Mouse (Mus musculus): ENCODE measurements at regions not wholly inside any gene's neighbourhood (a gene's known extent, or its start where the extent isn't known, plus 50 kb on each side); places are given as distances from the start of the nearest gene placed in this dataset.

DNA sequence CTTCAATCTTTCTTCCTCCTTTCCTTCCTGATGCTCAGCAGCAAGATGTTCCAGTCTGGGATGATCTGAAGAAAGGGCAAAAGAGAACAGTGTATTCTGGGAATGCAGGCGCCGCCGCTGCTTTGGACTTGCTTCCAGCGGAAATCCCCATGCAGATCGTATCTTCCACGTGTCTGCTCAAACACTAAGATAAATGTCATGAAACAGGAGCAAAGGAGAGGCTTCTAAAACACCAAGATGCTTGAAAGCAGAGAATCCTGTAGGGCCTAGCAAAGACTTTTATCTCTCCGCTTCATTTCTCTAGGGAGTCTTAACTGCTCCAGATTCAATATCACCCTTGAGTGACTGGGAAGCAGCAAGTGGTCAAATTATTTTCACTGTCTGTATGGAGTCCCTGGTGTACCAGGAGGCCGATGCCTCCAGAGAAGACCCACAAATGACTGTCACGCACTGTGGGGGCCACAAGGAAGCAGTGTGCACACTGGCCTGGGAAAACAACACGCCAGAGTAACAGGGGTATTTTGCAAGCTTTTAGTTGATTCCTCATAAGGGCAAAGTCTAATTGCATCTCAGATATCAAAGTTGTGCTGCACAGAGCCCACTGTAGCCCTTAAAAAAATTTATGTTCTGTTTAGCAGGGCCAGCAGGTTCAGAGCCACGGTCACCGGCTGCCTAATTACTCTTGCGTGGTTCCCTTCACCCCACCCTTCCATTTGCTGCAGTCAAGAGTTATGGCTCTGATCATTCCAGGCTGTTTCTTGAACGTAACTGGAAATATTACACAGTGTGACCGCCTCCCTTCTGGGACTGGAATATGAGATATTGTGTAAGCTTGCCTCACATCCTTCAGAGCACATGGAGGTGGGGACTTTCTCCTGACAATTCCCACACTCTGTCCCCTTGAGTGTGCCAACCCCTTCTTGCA is 161.7 kb downstream of the Gm10260 start:
- H3K27ac ChIP-seq, result no peak overlapping the region
- 57% methylated on average over 15 of the region's 15 CpGs for WGBS
- no peak overlapping the region for H3K4me3 ChIP-seq
- H3K9ac ChIP-seq, result no peak overlapping the region
- no peaks in the 10 kb centered on the region for H3K27me3 ChIP-seq (replicated peaks)
- H3K4me1 ChIP-seq, result peaks cover 24% of the 10 kb centered on the region
- 0 out of 2 replicates have a peak overlapping the region, but pooled peaks have one; percentile 5 for H3K4me2 ChIP-seq (replicated peaks)
- peaks cover 6% of the 10 kb centered on the region; the same call in 1 of the 2 replicates for H3K9me3 ChIP-seq
- H3K36me3 ChIP-seq, result no peaks in the 10 kb centered on the region
- ATAC-seq (ENCODE audit: low FRiP score, low read depth), result no peak

DNA sequence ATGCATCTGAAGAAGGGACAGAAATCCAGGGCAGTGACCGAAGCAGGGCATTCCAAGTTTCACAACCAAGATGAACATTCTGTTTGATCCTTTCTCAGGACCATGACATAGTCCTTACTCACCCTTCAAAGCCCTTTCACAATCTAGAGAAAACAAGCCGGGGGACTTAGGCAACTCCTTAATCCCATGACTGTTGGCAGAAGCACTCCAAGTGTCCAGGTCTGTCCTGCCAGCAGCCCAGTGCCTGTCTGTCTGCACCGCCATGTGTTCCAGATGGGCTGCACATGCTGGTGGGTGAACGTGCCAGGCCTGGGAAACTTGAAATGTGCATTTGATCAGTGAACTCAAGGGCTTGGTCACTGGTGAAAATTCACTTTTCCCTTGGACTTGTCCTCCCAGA is 165.6 kb downstream of the Gm10260 start:
- H3K27me3 ChIP-seq (replicated peaks), result no peaks in the 10 kb centered on the region
- 96% methylated on average over 4 of the region's 4 CpGs for WGBS
- H3K9me3 ChIP-seq, result peaks cover 6% of the 10 kb centered on the region; the same call in 1 of the 2 replicates
- no peak overlapping the region for H3K4me2 ChIP-seq (replicated peaks)
- H3K36me3 ChIP-seq, result no peaks in the 10 kb centered on the region
- H3K27ac ChIP-seq, result no peak overlapping the region
- H3K9ac ChIP-seq, result no peak overlapping the region
- no peak overlapping the region for H3K4me3 ChIP-seq
- no peak for ATAC-seq (ENCODE audit: low FRiP score, low read depth)
- H3K4me1 ChIP-seq, result peaks cover 12% of the 10 kb centered on the region; the same call in 1 of the 2 replicates

DNA sequence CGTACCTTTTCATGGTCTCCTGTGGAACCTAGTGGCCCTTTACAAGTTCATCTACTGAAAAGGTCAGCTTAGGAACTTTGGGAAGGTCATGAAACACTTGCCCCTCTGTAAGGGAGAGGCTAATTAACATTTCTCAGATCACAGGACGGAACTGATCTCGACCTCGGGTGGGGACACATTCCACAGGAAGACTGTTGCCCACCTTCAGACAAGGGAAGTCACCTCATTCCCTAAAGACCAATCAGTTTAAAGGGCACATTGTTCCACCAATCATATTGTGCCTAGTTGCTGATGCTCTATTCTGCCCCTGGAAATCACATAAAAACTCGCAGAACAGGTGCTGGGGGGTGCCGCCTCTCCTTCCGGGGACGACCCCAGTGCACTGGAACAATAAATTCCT is 170.8 kb downstream of the Gm10260 start:
- Histone ChIP-seq H3K4me2 (replicated peaks) (no peak overlapping the region), H3K27me3 (replicated peaks) (no peaks in the 10 kb centered on the region), H3K4me3 (no peak overlapping the region), H3K9ac (no peak overlapping the region), H3K4me1 (no peaks in the 10 kb centered on the region), H3K27ac (no peak overlapping the region), H3K9me3 (no peaks in the 10 kb centered on the region), H3K36me3 (no peaks in the 10 kb centered on the region)
- no peak for ATAC-seq (ENCODE audit: low FRiP score, low read depth)
- WGBS, result 77% methylated on average over 8 of the region's 8 CpGs

DNA sequence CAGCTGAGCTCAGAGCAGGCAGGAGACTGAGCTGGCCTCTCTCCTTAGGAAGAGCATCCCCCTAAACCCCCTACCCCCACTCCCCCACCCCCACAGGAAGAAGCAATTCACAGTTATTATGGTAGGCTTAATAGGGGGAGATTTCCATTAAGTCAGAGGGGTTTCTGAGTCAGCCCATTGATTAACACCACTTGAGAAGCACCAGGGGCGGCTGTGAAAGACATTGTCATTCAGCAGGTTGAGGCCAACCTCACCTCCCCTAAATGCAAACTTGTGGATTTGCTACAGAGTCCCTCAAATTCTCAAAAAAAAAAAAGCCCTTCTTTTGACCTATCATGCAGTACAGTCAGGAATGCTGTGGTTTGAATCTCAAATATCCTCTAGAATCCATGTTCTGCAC is 172.3 kb downstream of the Gm10260 start:
- no peaks in the 10 kb centered on the region for H3K4me1 ChIP-seq
- no peak overlapping the region for H3K27ac ChIP-seq
- H3K4me2 ChIP-seq (replicated peaks), result no peak overlapping the region
- WGBS, result 35% methylated on average over 1 of the region's 1 CpGs
- H3K27me3 ChIP-seq (replicated peaks), result no peaks in the 10 kb centered on the region
- no peaks in the 10 kb centered on the region for H3K9me3 ChIP-seq
- no peaks in the 10 kb centered on the region for H3K36me3 ChIP-seq
- no peak for ATAC-seq (ENCODE audit: low FRiP score, low read depth)
- no peak overlapping the region for H3K4me3 ChIP-seq
- no peak overlapping the region for H3K9ac ChIP-seq

DNA sequence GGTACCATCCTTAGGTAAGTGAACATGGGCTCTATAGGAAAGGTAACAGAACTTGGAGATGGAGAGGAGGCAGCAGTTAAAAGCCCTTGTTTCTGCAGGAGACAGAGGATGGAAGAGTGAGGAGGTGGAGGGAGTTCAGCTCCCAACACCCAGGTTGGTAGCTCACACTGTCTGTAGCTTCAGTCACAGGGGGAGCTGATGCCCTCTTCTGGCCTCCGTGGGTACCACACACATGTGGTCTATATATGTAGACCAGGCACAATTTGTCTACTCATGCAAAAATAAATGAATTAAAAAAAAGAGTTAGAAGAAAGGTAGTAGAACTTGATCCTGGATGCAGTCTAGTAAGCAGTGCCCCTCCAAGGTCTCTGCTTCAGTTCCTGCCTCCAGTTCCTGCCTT is 173.3 kb downstream of the Gm10260 start:
- 100% methylated on average over 1 of the region's 1 CpGs for WGBS
- Histone ChIP-seq H3K36me3 (no peaks in the 10 kb centered on the region), H3K4me3 (no peak overlapping the region), H3K9me3 (no peaks in the 10 kb centered on the region), H3K4me2 (replicated peaks) (no peak overlapping the region), H3K9ac (no peak overlapping the region), H3K4me1 (no peaks in the 10 kb centered on the region), H3K27ac (no peak overlapping the region), H3K27me3 (replicated peaks) (no peaks in the 10 kb centered on the region)
- no peak for ATAC-seq (ENCODE audit: low FRiP score, low read depth)

DNA sequence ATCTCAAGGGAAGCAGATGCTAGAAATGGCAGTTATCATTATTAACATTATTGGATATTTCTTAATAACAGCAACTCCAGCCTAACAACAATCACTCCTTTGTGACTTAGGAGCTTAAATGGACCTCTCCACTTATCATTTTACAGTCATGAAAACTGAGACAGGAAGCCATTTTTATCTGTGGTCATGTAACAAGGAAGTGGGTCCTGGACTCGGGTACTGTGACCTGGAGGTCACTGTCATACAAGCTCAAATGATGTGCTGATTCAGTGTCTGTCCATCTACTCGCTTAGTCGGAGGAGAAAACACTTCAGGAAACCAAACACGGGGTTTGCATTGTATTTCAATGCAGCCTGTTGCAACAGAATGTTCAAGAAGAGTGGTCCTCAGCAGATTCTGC is 176.4 kb downstream of the Gm10260 start:
- Histone ChIP-seq H3K9me3 (no peaks in the 10 kb centered on the region), H3K27ac (no peak overlapping the region)
- 76% methylated on average over 4 of the region's 4 CpGs for WGBS

DNA sequence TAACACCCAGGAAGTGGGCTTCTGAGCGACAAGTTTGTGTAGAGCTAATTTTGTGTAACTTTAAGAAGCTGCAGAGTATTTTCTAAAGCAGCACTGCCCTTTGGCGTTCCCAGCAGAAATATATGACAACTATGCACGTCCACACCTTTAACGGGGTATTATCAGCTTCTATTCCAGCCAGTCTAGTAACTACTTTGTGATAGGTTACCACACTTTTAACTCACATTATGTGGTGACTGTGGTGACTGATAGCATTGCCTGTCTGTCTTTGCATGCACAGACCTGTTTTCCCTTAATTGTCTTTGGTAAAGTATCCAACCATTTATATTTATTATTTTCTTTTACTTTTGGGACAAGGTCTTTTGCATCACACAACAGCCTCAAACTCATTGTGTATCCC is 179.1 kb downstream of the Gm10260 start:
- ATAC-seq (ENCODE audit: low FRiP score, low read depth), result no peak
- Histone ChIP-seq H3K4me2 (replicated peaks) (no peak overlapping the region), H3K27ac (no peak overlapping the region), H3K36me3 (no peaks in the 10 kb centered on the region), H3K27me3 (replicated peaks) (no peaks in the 10 kb centered on the region), H3K9me3 (no peaks in the 10 kb centered on the region), H3K4me1 (peaks cover 10% of the 10 kb centered on the region), H3K9ac (no peak overlapping the region), H3K4me3 (no peak overlapping the region)
- 84% methylated on average over 4 of the region's 4 CpGs for WGBS

More for the DNA sequence above, 176.4 kb downstream of the Gm10260 start:
- no peak for ATAC-seq (ENCODE audit: low FRiP score, low read depth)
- Histone ChIP-seq H3K4me1 (0 out of 2 replicates have a peak, but pooled peaks cover 2% of the 10 kb centered on the region), H3K4me3 (no peak overlapping the region), H3K27me3 (replicated peaks) (no peaks in the 10 kb centered on the region), H3K4me2 (replicated peaks) (no peak overlapping the region), H3K36me3 (no peaks in the 10 kb centered on the region), H3K9ac (no peak overlapping the region)

DNA sequence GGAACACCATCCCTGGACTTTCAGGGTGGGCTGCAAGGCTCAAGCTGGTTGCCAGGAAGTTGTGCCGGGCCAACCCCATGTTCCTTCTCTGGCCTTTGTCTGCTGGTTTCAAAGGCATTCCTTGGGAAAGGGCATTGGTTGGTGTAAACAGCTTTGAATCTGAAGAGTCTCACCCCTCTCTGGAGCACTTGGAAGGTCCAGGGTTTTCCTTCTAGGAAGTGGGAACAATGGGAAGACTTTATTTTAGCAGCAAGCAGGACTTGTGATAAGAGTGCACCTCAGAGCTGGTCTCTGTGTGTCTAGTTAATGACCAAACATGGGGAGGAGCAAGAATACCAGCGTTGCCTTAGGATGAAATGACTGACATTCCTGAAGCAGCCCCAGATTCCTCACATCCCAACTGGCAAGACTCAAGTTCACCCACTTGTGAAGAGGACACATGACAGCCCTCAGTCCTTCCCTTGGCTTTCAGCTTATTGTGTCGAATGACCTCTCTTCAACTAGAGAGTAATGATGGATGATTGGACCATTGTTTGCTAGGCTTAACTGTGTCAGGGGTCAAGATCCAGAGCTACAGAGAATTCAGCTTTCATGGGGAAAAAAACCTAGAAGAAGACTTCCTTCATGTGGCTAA is 180.1 kb downstream of the Gm10260 start:
- Histone ChIP-seq H3K9ac (no peak overlapping the region), H3K27ac (no peak overlapping the region), H3K27me3 (replicated peaks) (no peaks in the 10 kb centered on the region), H3K4me3 (no peak overlapping the region), H3K4me1 (peaks cover 10% of the 10 kb centered on the region), H3K9me3 (no peaks in the 10 kb centered on the region), H3K4me2 (replicated peaks) (no peak overlapping the region), H3K36me3 (no peaks in the 10 kb centered on the region)
- WGBS, result 10% methylated on average over 3 of the region's 3 CpGs
- no peak for ATAC-seq (ENCODE audit: low FRiP score, low read depth)

DNA sequence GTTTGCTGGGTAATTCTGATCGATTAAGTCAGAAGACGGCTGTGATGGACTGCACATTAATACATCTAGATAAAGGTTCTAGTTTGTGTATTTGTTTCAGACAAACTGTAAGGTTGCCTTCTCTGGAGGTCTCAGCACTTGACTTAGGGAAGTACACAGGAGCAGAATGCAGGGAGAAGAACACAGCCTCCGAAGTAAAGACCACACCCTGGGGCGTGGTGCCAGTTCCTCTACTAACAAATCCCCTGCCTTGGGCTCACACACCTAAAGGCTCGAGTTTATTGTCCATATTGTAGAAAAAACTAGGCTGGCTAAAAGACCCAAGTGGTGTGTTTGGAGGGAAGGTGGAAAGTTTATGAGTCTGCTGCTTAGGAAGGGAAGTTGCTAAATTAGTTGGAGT is 181.8 kb downstream of the Gm10260 start:
- Histone ChIP-seq H3K9me3 (no peaks in the 10 kb centered on the region), H3K4me1 (peaks cover 10% of the 10 kb centered on the region)

DNA sequence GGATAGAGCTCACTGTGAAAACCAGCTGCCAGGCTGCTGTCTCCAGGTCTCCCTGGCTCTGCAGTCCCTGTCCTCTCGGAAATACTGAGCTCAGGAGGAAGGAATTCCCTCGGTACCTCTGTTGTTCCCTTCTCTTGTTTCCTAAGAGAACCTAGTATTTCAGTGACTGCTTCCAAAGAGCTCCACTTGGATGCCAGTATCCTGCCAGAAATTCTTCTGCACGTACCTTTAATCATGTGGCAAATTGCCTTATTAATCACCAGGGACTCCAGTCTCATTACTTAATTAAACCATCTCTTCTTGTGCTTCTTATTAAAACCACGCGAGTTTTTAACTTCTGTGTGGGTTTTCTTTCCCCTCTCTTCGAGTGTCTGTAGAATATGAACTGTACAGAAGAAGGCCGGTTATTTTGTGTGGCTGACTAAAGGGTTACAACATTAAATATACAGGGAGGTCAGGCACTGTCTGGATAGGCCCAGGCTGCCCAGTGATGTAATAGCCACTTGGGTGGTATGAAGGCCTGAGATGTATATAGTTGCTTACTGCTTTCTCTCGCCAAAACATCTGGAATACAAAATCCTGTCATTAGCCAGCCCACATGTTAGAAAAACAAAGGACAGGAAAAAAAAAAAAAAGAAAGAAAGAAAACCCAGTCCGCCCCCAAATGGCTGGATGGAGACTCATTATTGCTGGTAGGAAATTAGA is 183.2 kb downstream of the Gm10260 start:
- Histone ChIP-seq H3K9ac (no peak overlapping the region), H3K9me3 (no peaks in the 10 kb centered on the region), H3K36me3 (no peaks in the 10 kb centered on the region), H3K4me3 (no peak overlapping the region), H3K27ac (no peak overlapping the region), H3K4me2 (replicated peaks) (no peak overlapping the region), H3K4me1 (peaks cover 10% of the 10 kb centered on the region), H3K27me3 (replicated peaks) (no peaks in the 10 kb centered on the region)
- ATAC-seq (ENCODE audit: low FRiP score, low read depth), result no peak
- WGBS, result 37% methylated on average over 9 of the region's 9 CpGs

More for the DNA sequence above, 181.8 kb downstream of the Gm10260 start:
- WGBS, result 77% methylated on average over 5 of the region's 5 CpGs
- no peaks in the 10 kb centered on the region for H3K27me3 ChIP-seq (replicated peaks)
- no peak overlapping the region for H3K4me2 ChIP-seq (replicated peaks)
- H3K9ac ChIP-seq, result no peak overlapping the region
- H3K27ac ChIP-seq, result no peak overlapping the region
- ATAC-seq (ENCODE audit: low FRiP score, low read depth), result no peak
- no peaks in the 10 kb centered on the region for H3K36me3 ChIP-seq
- H3K4me3 ChIP-seq, result no peak overlapping the region

DNA sequence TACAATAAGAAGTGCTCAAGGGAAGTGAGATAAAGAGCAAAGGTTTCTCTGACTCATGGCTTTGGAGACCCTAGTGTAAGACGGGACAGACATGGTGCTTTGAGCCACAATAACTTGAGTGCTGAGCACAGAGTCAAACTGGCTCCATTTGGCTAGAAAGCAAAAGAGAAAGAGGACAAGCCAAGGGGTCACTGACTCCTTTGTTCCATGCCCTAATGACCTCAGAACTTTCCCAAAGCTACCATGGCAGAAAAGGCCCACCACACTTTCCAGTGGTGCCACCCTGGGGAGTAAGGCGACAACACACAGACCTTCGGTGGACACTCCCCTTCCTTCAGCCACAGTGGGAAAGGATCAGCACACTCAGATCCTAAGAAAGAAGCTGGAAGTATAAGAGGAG is 186.8 kb downstream of the Gm10260 start:
- no peaks in the 10 kb centered on the region for H3K9me3 ChIP-seq
- WGBS, result 14% methylated on average over 3 of the region's 3 CpGs

DNA sequence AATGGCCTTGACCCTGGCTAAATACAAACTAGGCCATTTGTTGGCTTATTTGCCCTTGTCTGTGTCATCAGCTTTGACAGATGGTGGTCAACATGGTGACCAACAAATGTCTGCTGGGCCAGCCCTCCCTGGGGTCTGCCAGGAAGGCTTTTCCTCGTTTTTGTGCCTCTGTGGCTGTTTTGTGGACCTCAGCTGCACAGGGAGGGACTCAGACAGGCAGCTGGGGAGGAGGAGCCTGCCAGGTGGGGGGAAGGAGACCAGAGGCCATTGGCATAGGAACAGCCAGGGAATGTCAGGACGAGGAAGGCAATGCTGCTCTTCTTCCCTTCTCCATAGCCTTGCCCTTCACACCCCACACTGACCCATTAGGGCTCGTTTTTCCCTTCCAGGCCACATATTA is 188.1 kb downstream of the Gm10260 start:
- peaks cover 7% of the 10 kb centered on the region for H3K4me1 ChIP-seq
- WGBS, result 52% methylated on average over 3 of the region's 3 CpGs
- no peak for ATAC-seq (ENCODE audit: low FRiP score, low read depth)
- H3K9ac ChIP-seq, result no peak overlapping the region
- H3K27ac ChIP-seq, result no peak overlapping the region
- H3K4me2 ChIP-seq (replicated peaks), result no peak overlapping the region
- no peak overlapping the region for H3K4me3 ChIP-seq
- no peaks in the 10 kb centered on the region for H3K27me3 ChIP-seq (replicated peaks)
- H3K9me3 ChIP-seq, result no peaks in the 10 kb centered on the region
- no peaks in the 10 kb centered on the region for H3K36me3 ChIP-seq

More for the DNA sequence above, 186.8 kb downstream of the Gm10260 start:
- Histone ChIP-seq H3K4me1 (peaks cover 8% of the 10 kb centered on the region), H3K27ac (no peak overlapping the region), H3K4me2 (replicated peaks) (no peak overlapping the region), H3K27me3 (replicated peaks) (no peaks in the 10 kb centered on the region), H3K36me3 (no peaks in the 10 kb centered on the region), H3K9ac (no peak overlapping the region), H3K4me3 (no peak overlapping the region)
- ATAC-seq (ENCODE audit: low FRiP score, low read depth), result no peak
